Mouse (Mus musculus): ENCODE results near the gene Smbd1. TPM values are rescaled to one million over a fixed set of nuclear protein-coding genes. Genes with fewer than 3 reads are reported as not detected.
A peak's percentile ranks its signal among the peaks of the same experiment; 100 is the strongest.

The Smbd1 gene
- not detected for total RNA-seq (2021)
- long read RNA-seq, experiment 1, result 0 reads
- long read RNA-seq, experiment 2, result 0 reads

- no peak for DNase-seq (ENCODE audit: low spot score)
Measured at GRCm38 (mm10) chr16:32810321-32810720, at the start of gene Smbd1. Smbd1 (minus strand) TSS chr16:32810477.

GRCm38 (mm10) chr16:32858771-32859636, 48.7 kb upstream of the Smbd1 start:
- DNase-seq (ENCODE audit: low spot score), result peak; percentile 61

GRCm38 (mm10) chr16:32858356-32858755, 48.1 kb upstream of the Smbd1 start:
- DNase-seq (ENCODE audit: low spot score), result peak; percentile 50

GRCm38 (mm10) chr16:32856751-32857150, 46.5 kb upstream of the Smbd1 start:
- peak; percentile 69 for DNase-seq (ENCODE audit: low spot score)

- no peak for DNase-seq (ENCODE audit: low spot score)
Measured at GRCm38 (mm10) chr16:32854050-32854571, 43.8 kb upstream of the Smbd1 start.

- no peak for DNase-seq (ENCODE audit: low spot score)
Measured at GRCm38 (mm10) chr16:32853492-32854049, 43.3 kb upstream of the Smbd1 start.

- no peak for DNase-seq (ENCODE audit: low spot score)
Measured at GRCm38 (mm10) chr16:32849042-32849830, 39.0 kb upstream of the Smbd1 start.

- no peak for DNase-seq (ENCODE audit: low spot score)
Measured at GRCm38 (mm10) chr16:32847103-32847502, 36.8 kb upstream of the Smbd1 start.

GRCm38 (mm10) chr16:32831501-32831900, 21.2 kb upstream of the Smbd1 start:
- DNase-seq (ENCODE audit: low spot score), result no peak

- no peak for DNase-seq (ENCODE audit: low spot score)
Measured at GRCm38 (mm10) chr16:32829104-32829503, 18.8 kb upstream of the Smbd1 start.

GRCm38 (mm10) chr16:32826521-32826920, 16.2 kb upstream of the Smbd1 start:
- no peak for DNase-seq (ENCODE audit: low spot score)

GRCm38 (mm10) chr16:32825380-32825779, 15.1 kb upstream of the Smbd1 start:
- DNase-seq (ENCODE audit: low spot score), result no peak

GRCm38 (mm10) chr16:32824061-32824460, 13.8 kb upstream of the Smbd1 start:
- no peak for DNase-seq (ENCODE audit: low spot score)

- DNase-seq (ENCODE audit: low spot score), result peak; percentile 62
Measured at GRCm38 (mm10) chr16:32823487-32823886, 13.2 kb upstream of the Smbd1 start.

GRCm38 (mm10) chr16:32822881-32823280, 12.6 kb upstream of the Smbd1 start:
- no peak for DNase-seq (ENCODE audit: low spot score)

- no peak for DNase-seq (ENCODE audit: low spot score)
Measured at GRCm38 (mm10) chr16:32822450-32822827, 12.2 kb upstream of the Smbd1 start.

- DNase-seq (ENCODE audit: low spot score), result peak; percentile 74
Measured at GRCm38 (mm10) chr16:32821772-32822449, 11.6 kb upstream of the Smbd1 start.

- no peak for DNase-seq (ENCODE audit: low spot score)
Measured at GRCm38 (mm10) chr16:32818441-32818840, 8.2 kb upstream of the Smbd1 start.

GRCm38 (mm10) chr16:32818036-32818435, 7.8 kb upstream of the Smbd1 start:
- DNase-seq (ENCODE audit: low spot score), result no peak

GRCm38 (mm10) chr16:32815160-32815605, 4.9 kb upstream of the Smbd1 start:
- DNase-seq (ENCODE audit: low spot score), result peak; percentile 78

GRCm38 (mm10) chr16:32814539-32814938, 4.3 kb upstream of the Smbd1 start:
- DNase-seq (ENCODE audit: low spot score), result peak; percentile 59
